Mouse (Mus musculus) olfactory bulb, adult 2 months (tissue): ENCODE measurements at regions not wholly inside any gene's neighbourhood (a gene's known extent, or its start where the extent isn't known, plus 50 kb on each side); places are given as distances from the start of the nearest gene placed in this dataset.

ENCODE experiments used
- H3K27ac ChIP-seq: fragments of 200-500 bp; 2 replicates; pipeline ENCODE4 v1.5.1; 2012; ENCODE audit warnings: low read depth, low read length; ENCODE audit not compliant: insufficient read depth
- H3K4me1 ChIP-seq: fragments of 200-500 bp; 2 replicates; pipeline ENCODE4 v1.6.1; 2012; ENCODE audit warnings: low read length; ENCODE audit not compliant: control insufficient read depth, insufficient read depth
- H3K4me3 ChIP-seq: fragments of 200-500 bp; 2 replicates; pipeline ENCODE4 v1.5.1; 2012; ENCODE audit warnings: mild to moderate bottlenecking, low read depth, low read length, moderate library complexity; ENCODE audit not compliant: insufficient read depth
- CTCF ChIP-seq: fragments of 200-500 bp; IDR thresholded peaks from 2 replicates; pipeline ENCODE4 v1.5.1; 2012; ENCODE audit warnings: low read depth, mild to moderate bottlenecking, low read length, moderate library complexity; ENCODE audit not compliant: insufficient read depth
- POLR2A ChIP-seq: fragments of 200-500 bp; IDR thresholded peaks from 2 replicates; pipeline ENCODE4 v1.6.1; 2012; ENCODE audit warnings: mild to moderate bottlenecking, low read depth, low read length, moderate library complexity; ENCODE audit not compliant: insufficient read depth
- WGBS: fragments of 180-500 bp; shearing (Covaris S2); methylation state at CpG from one replicate; pipeline ENCODE4 v1.1.7; 2018; 5-methylcytosine and 5-hydroxymethylcytosine counted together

- TF ChIP-seq POLR2A (no peak), CTCF (no peak)
- Histone ChIP-seq H3K4me1 (no peaks in the 10 kb centered on the region), H3K4me3 (no peak overlapping the region), H3K27ac (no peak overlapping the region)
- 86% methylated on average over 2 of the region's 2 CpGs for WGBS
Measured at GRCm38 (mm10) chr8:35255327-35255726, 510.3 kb upstream of the Gm19410 start.

GRCm38 (mm10) chr8:35256958-35257357, 508.6 kb upstream of the Gm19410 start:
- Histone ChIP-seq H3K27ac (no peak overlapping the region), H3K4me3 (no peak overlapping the region), H3K4me1 (no peaks in the 10 kb centered on the region)
- TF ChIP-seq POLR2A = no peak
- TF ChIP-seq CTCF = no peak
- 59% methylated on average over 4 of the region's 4 CpGs for WGBS

GRCm38 (mm10) chr8:35268221-35268620, 497.4 kb upstream of the Gm19410 start:
- no peak for TF ChIP-seq CTCF
- TF ChIP-seq POLR2A = no peak
- 82% methylated on average over 5 of the region's 5 CpGs for WGBS
- Histone ChIP-seq H3K27ac (no peak overlapping the region), H3K4me3 (no peak overlapping the region), H3K4me1 (no peaks in the 10 kb centered on the region)

- 97% methylated on average over 2 of the region's 2 CpGs for WGBS
- Histone ChIP-seq H3K4me3 (no peak overlapping the region), H3K27ac (no peak overlapping the region), H3K4me1 (no peaks in the 10 kb centered on the region)
- no peak for TF ChIP-seq POLR2A
- TF ChIP-seq CTCF = no peak
Measured at GRCm38 (mm10) chr8:35268986-35269385, 496.6 kb upstream of the Gm19410 start.

- 51% methylated on average over 8 of the region's 8 CpGs for WGBS
- Histone ChIP-seq H3K27ac (no peak overlapping the region), H3K4me3 (no peak overlapping the region), H3K4me1 (no peaks in the 10 kb centered on the region)
- TF ChIP-seq POLR2A (no peak), CTCF (no peak)
Measured at GRCm38 (mm10) chr8:35275972-35276371, 489.6 kb upstream of the Gm19410 start.

- H3K4me3 ChIP-seq = no peak overlapping the region
- no peak overlapping the region for H3K27ac ChIP-seq
- no peaks in the 10 kb centered on the region for H3K4me1 ChIP-seq
- 64% methylated on average over 7 of the region's 7 CpGs for WGBS
- TF ChIP-seq CTCF (no peak), POLR2A (no peak)
Measured at GRCm38 (mm10) chr8:35276460-35276859, 489.1 kb upstream of the Gm19410 start.

GRCm38 (mm10) chr8:35278946-35279345, 486.6 kb upstream of the Gm19410 start:
- 96% methylated on average over 8 of the region's 8 CpGs for WGBS
- TF ChIP-seq POLR2A (no peak), CTCF (no peak)
- Histone ChIP-seq H3K4me1 (no peaks in the 10 kb centered on the region), H3K27ac (no peak overlapping the region), H3K4me3 (no peak overlapping the region)

- 90% methylated on average over 6 of the region's 6 CpGs for WGBS
- no peak overlapping the region for H3K4me3 ChIP-seq
- no peaks in the 10 kb centered on the region for H3K4me1 ChIP-seq
- TF ChIP-seq POLR2A (no peak), CTCF (no peak)
- H3K27ac ChIP-seq = no peak overlapping the region
Measured at GRCm38 (mm10) chr8:35280741-35281140, 484.8 kb upstream of the Gm19410 start.

GRCm38 (mm10) chr8:35283366-35283765, 482.2 kb upstream of the Gm19410 start:
- no peaks in the 10 kb centered on the region for H3K4me1 ChIP-seq
- no peak overlapping the region for H3K4me3 ChIP-seq
- TF ChIP-seq POLR2A = no peak
- TF ChIP-seq CTCF = no peak
- WGBS = 38% methylated on average over 9 of the region's 9 CpGs
- no peak overlapping the region for H3K27ac ChIP-seq

- H3K4me3 ChIP-seq = no peak overlapping the region
- WGBS = 76% methylated on average over 5 of the region's 5 CpGs
Measured at GRCm38 (mm10) chr8:35289018-35289417, 476.6 kb upstream of the Gm19410 start.

More at GRCm38 (mm10) chr8:35289018-35289417, 476.6 kb upstream of the Gm19410 start:
- Histone ChIP-seq H3K4me1 (peaks cover 2% of the 10 kb centered on the region; the same call in 1 of the 2 replicates), H3K27ac (no peak overlapping the region)
- TF ChIP-seq POLR2A = no peak
- no peak for TF ChIP-seq CTCF
